Mouse (Mus musculus) kidney, adult 2 months (tissue): ENCODE data around the gene Pde4d. TPM values are rescaled to one million over a fixed set of nuclear protein-coding genes. Genes with fewer than 3 reads are reported as not detected.

Experiments
- DNase-seq: peaks from one replicate; pipeline ENCODE4 v3.0.0; 2021
- H3K27ac ChIP-seq: fragments of 200-500 bp; 2 replicates; pipeline ENCODE4 v1.5.1; 2012; ENCODE audit warnings: low read depth, low read length, control low read depth, inconsistent platforms; ENCODE audit not compliant: insufficient read depth
- H3K27me3 ChIP-seq: fragments of 200-500 bp; replicated peaks from 2 replicates; pipeline ENCODE4 v1.6.1; 2012; ENCODE audit warnings: mild to moderate bottlenecking, moderate library complexity, low read length, inconsistent platforms; ENCODE audit not compliant: control insufficient read depth, insufficient read depth
- H3K36me3 ChIP-seq: fragments of 200-500 bp; 2 replicates; pipeline ENCODE4 v1.6.1; 2012; ENCODE audit warnings: mild to moderate bottlenecking, moderate library complexity, low read length, inconsistent platforms; ENCODE audit not compliant: control insufficient read depth, insufficient read depth
- H3K4me1 ChIP-seq: fragments of 200-500 bp; 2 replicates; pipeline ENCODE4 v1.6.1; 2011; ENCODE audit warnings: low read length; ENCODE audit not compliant: control insufficient read depth, insufficient read depth
- H3K4me3 ChIP-seq: fragments of 200-500 bp; 2 replicates; pipeline ENCODE4 v1.5.1; 2011; ENCODE audit warnings: mild to moderate bottlenecking, low read depth, low read length, control low read depth; ENCODE audit not compliant: insufficient read depth
- CTCF ChIP-seq: fragments of 200-500 bp; conservative IDR thresholded peaks from 2 replicates; pipeline ENCODE4 v1.5.1; 2011; ENCODE audit warnings: low read depth, mild to moderate bottlenecking, control low read depth, low read length, moderate library complexity, mixed read lengths; ENCODE audit not compliant: insufficient read depth, insufficient read length
- POLR2A ChIP-seq: fragments of 200-500 bp; IDR thresholded peaks from one replicate; pipeline ENCODE4 v1.6.1; 2011; ENCODE audit warnings: low read depth, low read length, control low read depth
- WGBS: fragments of 180-500 bp; shearing (Covaris S2); methylation state at CpG from one replicate; pipeline ENCODE4 v1.1.7; 2018; 5-methylcytosine and 5-hydroxymethylcytosine counted together
- polyA plus RNA-seq: library from polyadenylated mRNA; depleted of rRNA; stranded (reverse); fragments of >200 nt; gene quantifications from 2 replicates; pipeline ENCODE4 v1.2.3, GENCODE M21; 2012

Pde4d gene
- polyA plus RNA-seq, 1 experiment = 18.3 TPM

DNA sequence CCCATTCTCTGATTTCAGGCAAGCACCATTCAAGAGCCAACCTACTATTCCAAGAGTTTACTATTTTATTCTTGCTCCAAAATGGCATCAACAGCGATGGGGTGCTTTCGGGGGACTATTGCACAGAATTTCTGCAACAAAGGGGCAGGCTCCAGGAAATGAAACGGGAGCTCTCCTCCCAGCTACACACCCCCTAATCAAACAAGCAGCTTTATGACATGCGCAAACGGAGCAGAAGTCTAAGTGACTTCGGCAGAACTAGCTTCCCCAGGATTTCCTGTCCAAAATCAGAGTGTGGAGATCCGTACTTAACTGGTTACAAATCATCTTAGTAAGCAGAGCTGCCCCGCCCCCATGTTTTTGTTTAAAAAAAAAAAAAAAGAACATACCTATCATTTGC lies 990.6 kb downstream of the Pde4d start:
- DNase-seq = peak; percentile 90
- Histone ChIP-seq H3K4me3 (peak overlapping the region; percentile 68), H3K27me3 (no peaks in the 10 kb centered on the region), H3K4me1 (peaks cover 12% of the 10 kb centered on the region), H3K36me3 (no peaks in the 10 kb centered on the region), H3K27ac (peak overlapping the region; percentile 61)
- whole genome bisulfite sequencing = 0% methylated on average over 8 of the region's 8 CpGs
- TF ChIP-seq POLR2A = no peak
- no peak for TF ChIP-seq CTCF

GRCm38 (mm10) chr13:109440881-109441280 lies 991.1 kb downstream of the Pde4d start:
- DNase-seq = peak; percentile 93
- Histone ChIP-seq H3K27me3 (no peaks in the 10 kb centered on the region), H3K27ac (peak overlapping the region; percentile 61), H3K4me1 (peaks cover 12% of the 10 kb centered on the region), H3K36me3 (no peaks in the 10 kb centered on the region), H3K4me3 (peak overlapping the region; percentile 68)
- no peak for TF ChIP-seq CTCF
- TF ChIP-seq POLR2A = peak; percentile 46
- under 1% methylated on average over 12 of the region's 12 CpGs for WGBS

GRCm38 (mm10) chr13:109441401-109441973 lies 991.7 kb downstream of the Pde4d start:
- WGBS = 4% methylated on average over 12 of the region's 12 CpGs
- peak overlapping the region; percentile 59 for H3K4me3 ChIP-seq
- no peak for TF ChIP-seq POLR2A
- peaks cover 12% of the 10 kb centered on the region for H3K4me1 ChIP-seq
- H3K36me3 ChIP-seq = no peaks in the 10 kb centered on the region
- H3K27me3 ChIP-seq = no peaks in the 10 kb centered on the region
- DNase-seq = peak; percentile 51
- H3K27ac ChIP-seq = peak overlapping the region; percentile 12

- peaks cover 20% of the 10 kb centered on the region; the same call in 1 of the 2 replicates for H3K4me1 ChIP-seq
- H3K27me3 ChIP-seq = no peaks in the 10 kb centered on the region
- TF ChIP-seq CTCF = no peak
- no peak for TF ChIP-seq POLR2A
- H3K4me3 ChIP-seq = no peak overlapping the region
- H3K36me3 ChIP-seq = no peaks in the 10 kb centered on the region; the same call in 1 of the 2 replicates
- no peak overlapping the region for H3K27ac ChIP-seq
- DNase-seq = no peak
- WGBS = 80% methylated on average over 7 of the region's 7 CpGs
These were observed 996.4 kb downstream of the Pde4d start for GRCm38 (mm10) chr13:109446138-109446537.

- 30% methylated on average over 5 of the region's 5 CpGs for WGBS
- DNase-seq = peak; percentile 90
These were observed 998.4 kb downstream of the Pde4d start for GRCm38 (mm10) chr13:109448121-109448520.

GRCm38 (mm10) chr13:109474344-109474743 lies 1024.6 kb downstream of the Pde4d start:
- TF ChIP-seq POLR2A = no peak
- TF ChIP-seq CTCF = no peak
- no peak for DNase-seq
- Histone ChIP-seq H3K27ac (no peak overlapping the region), H3K4me1 (no peaks in the 10 kb centered on the region; the same call in 1 of the 2 replicates), H3K27me3 (no peaks in the 10 kb centered on the region), H3K4me3 (no peak overlapping the region), H3K36me3 (no peaks in the 10 kb centered on the region)

More at GRCm38 (mm10) chr13:109448121-109448520, 998.4 kb downstream of the Pde4d start:
- H3K27ac ChIP-seq = peak overlapping the region; percentile 96
- H3K27me3 ChIP-seq = no peaks in the 10 kb centered on the region
- no peaks in the 10 kb centered on the region; the same call in 1 of the 2 replicates for H3K36me3 ChIP-seq
- no peak overlapping the region for H3K4me3 ChIP-seq
- TF ChIP-seq POLR2A (no peak), CTCF (no peak)
- H3K4me1 ChIP-seq = peaks cover 20% of the 10 kb centered on the region; the same call in 1 of the 2 replicates

GRCm38 (mm10) chr13:109481446-109481845 lies 1031.7 kb downstream of the Pde4d start:
- peak; percentile 16 for DNase-seq
- Histone ChIP-seq H3K27ac (no peak overlapping the region), H3K36me3 (no peaks in the 10 kb centered on the region), H3K4me1 (peaks cover 13% of the 10 kb centered on the region; the same call in 1 of the 2 replicates), H3K4me3 (no peak overlapping the region), H3K27me3 (no peaks in the 10 kb centered on the region; the same call in 1 of the 2 replicates)
- TF ChIP-seq POLR2A (no peak), CTCF (no peak)
- 42% methylated on average over 7 of the region's 7 CpGs for WGBS
